Mouse (Mus musculus) lung, postnatal 0 days (tissue): Measurements from ENCODE around the gene Gpr149. TPM values are rescaled to one million over a fixed set of nuclear protein-coding genes. Genes with fewer than 3 reads are reported as not detected.

Experiments
- ATAC-seq: fragments of 200-750 bp; cut with Nextera tagmentation; 2 replicates; pipeline ENCODE4 v1.8.0; 2017; ENCODE audit warnings: moderate library complexity
- DNase-seq: peaks from one replicate; pipeline ENCODE4 v3.0.0-alpha.2; 2016; ENCODE audit warnings: low spot score
- H3K27ac ChIP-seq: fragments of 300-500 bp; sonication (generic); 2 replicates; pipeline ENCODE4 v1.5.1; 2014; ENCODE audit warnings: antibody characterized with exemption, mild to moderate bottlenecking, low read length, mixed read lengths
- H3K27me3 ChIP-seq: fragments of 300-500 bp; sonication (generic); replicated peaks from 2 replicates; pipeline ENCODE4 v1.6.1; 2014; ENCODE audit warnings: low read length, mixed read lengths; ENCODE audit not compliant: insufficient read depth
- H3K36me3 ChIP-seq: fragments of 300-500 bp; sonication (generic); 2 replicates; pipeline ENCODE4 v1.6.1; 2014; ENCODE audit warnings: low read length, mixed read lengths; ENCODE audit not compliant: insufficient read depth
- H3K4me1 ChIP-seq: fragments of 300-500 bp; sonication (generic); 2 replicates; pipeline ENCODE4 v1.6.1; 2014; ENCODE audit warnings: antibody characterized with exemption, low read depth, low read length, mixed read lengths; ENCODE audit not compliant: insufficient read depth
- H3K4me2 ChIP-seq: fragments of 300-500 bp; sonication (generic); replicated peaks from 2 replicates; pipeline ENCODE4 v1.6.1; 2014; ENCODE audit warnings: low read depth, mild to moderate bottlenecking, low read length, moderate library complexity, mixed read lengths
- H3K4me3 ChIP-seq: fragments of 300-500 bp; sonication (generic); 2 replicates; pipeline ENCODE4 v1.5.1; 2014; ENCODE audit warnings: low read depth, low read length
- H3K9ac ChIP-seq: fragments of 300-500 bp; sonication (generic); replicated peaks from 2 replicates; pipeline ENCODE4 v1.6.1; 2014; ENCODE audit warnings: low read depth, mild to moderate bottlenecking
- H3K9me3 ChIP-seq: fragments of 300-500 bp; sonication (generic); 2 replicates; pipeline ENCODE4 v1.6.1; 2016; ENCODE audit warnings: low read length, mixed read lengths
- CTCF ChIP-seq: IDR thresholded peaks from 2 replicates; pipeline ENCODE4 v1.5.1; 2016; ENCODE audit warnings: antibody characterized with exemption, mild to moderate bottlenecking
- EP300 ChIP-seq: IDR thresholded peaks from 2 replicates; pipeline ENCODE4 v1.6.1; 2016; ENCODE audit warnings: antibody characterized with exemption, mild to moderate bottlenecking, control low read depth
- WGBS: fragments of 180-500 bp; shearing (Covaris S2); extraction: QIAGEN DNeasy Blood & Tissue Kit; methylation state at CpG from one replicate; pipeline ENCODE4 v1.1.7; 2014; 5-methylcytosine and 5-hydroxymethylcytosine counted together
- polyA plus RNA-seq: library from polyadenylated mRNA; unstranded; fragments of >200 nt; fragmentation: Nextera tagmentation; extraction: Ambion mirVana; gene quantifications from 2 replicates; pipeline ENCODE4 v1.2.1, GENCODE M21; 2015

Gene Gpr149
- polyA plus RNA-seq, 1 experiment from 2014 or later, result not detected

GRCm38 (mm10) chr3:62602466-62602865 is 2.5 kb downstream of the Gpr149 start:
- no peak overlapping the region for H3K27ac ChIP-seq
- H3K4me2 ChIP-seq, result no peak overlapping the region
- H3K9me3 ChIP-seq, result no peaks in the 10 kb centered on the region
- H3K27me3 ChIP-seq, result no peaks in the 10 kb centered on the region
- ATAC-seq, result no peak
- no peaks in the 10 kb centered on the region for H3K4me1 ChIP-seq
- no peak for TF ChIP-seq EP300
- TF ChIP-seq CTCF, result no peak
- no peaks in the 10 kb centered on the region for H3K36me3 ChIP-seq
- no peak overlapping the region for H3K9ac ChIP-seq
- no peak for DNase-seq
- 71% methylated on average over 9 of the region's 9 CpGs for WGBS
- H3K4me3 ChIP-seq, result no peak overlapping the region

- Histone ChIP-seq H3K4me2 (no peak overlapping the region), H3K27ac (no peak overlapping the region), H3K4me3 (no peak overlapping the region), H3K27me3 (no peaks in the 10 kb centered on the region), H3K4me1 (no peaks in the 10 kb centered on the region), H3K9me3 (no peaks in the 10 kb centered on the region), H3K36me3 (no peaks in the 10 kb centered on the region), H3K9ac (no peak overlapping the region)
- ATAC-seq, result no peak
- DNase-seq, result no peak
- TF ChIP-seq CTCF (no peak), EP300 (no peak)
- WGBS, result 22% methylated on average over 7 of the region's 7 CpGs
Observed at GRCm38 (mm10) chr3:62594842-62595241, 10.1 kb downstream of the Gpr149 start.

- 79% methylated on average over 1 of the region's 1 CpGs for WGBS
- Histone ChIP-seq H3K9ac (no peak overlapping the region), H3K9me3 (no peaks in the 10 kb centered on the region), H3K4me2 (no peak overlapping the region), H3K4me3 (no peak overlapping the region), H3K27me3 (no peaks in the 10 kb centered on the region), H3K36me3 (no peaks in the 10 kb centered on the region), H3K4me1 (no peaks in the 10 kb centered on the region), H3K27ac (no peak overlapping the region)
- DNase-seq, result no peak
- TF ChIP-seq EP300 (no peak), CTCF (no peak)
- ATAC-seq, result no peak
Observed at GRCm38 (mm10) chr3:62585072-62585471, 19.9 kb downstream of the Gpr149 start.

- 56% methylated on average over 5 of the region's 5 CpGs for WGBS
- H3K4me2 ChIP-seq, result no peak overlapping the region
- no peaks in the 10 kb centered on the region for H3K27me3 ChIP-seq
- no peaks in the 10 kb centered on the region for H3K4me1 ChIP-seq
- no peaks in the 10 kb centered on the region for H3K9me3 ChIP-seq
- ATAC-seq (no peak), DNase-seq (no peak)
- TF ChIP-seq EP300, result no peak
- no peak for TF ChIP-seq CTCF
- H3K27ac ChIP-seq, result no peak overlapping the region
- H3K4me3 ChIP-seq, result no peak overlapping the region
- H3K9ac ChIP-seq, result no peak overlapping the region
- H3K36me3 ChIP-seq, result no peaks in the 10 kb centered on the region
Observed at GRCm38 (mm10) chr3:62527593-62527992, 77.3 kb downstream of the Gpr149 start.

GRCm38 (mm10) chr3:62527160-62527559 is 77.8 kb downstream of the Gpr149 start:
- no peak for TF ChIP-seq EP300
- peak; percentile 62 for TF ChIP-seq CTCF
- Histone ChIP-seq H3K27ac (no peak overlapping the region), H3K4me1 (no peaks in the 10 kb centered on the region), H3K9ac (no peak overlapping the region), H3K9me3 (no peaks in the 10 kb centered on the region), H3K4me2 (no peak overlapping the region), H3K36me3 (no peaks in the 10 kb centered on the region), H3K27me3 (no peaks in the 10 kb centered on the region), H3K4me3 (no peak overlapping the region)
- DNase-seq (peak; percentile 17), ATAC-seq (no peak)
- WGBS, result 31% methylated on average over 4 of the region's 4 CpGs

GRCm38 (mm10) chr3:62507206-62507647 is 97.7 kb downstream of the Gpr149 start:
- H3K27ac ChIP-seq, result no peak overlapping the region
- H3K9me3 ChIP-seq, result no peaks in the 10 kb centered on the region
- H3K27me3 ChIP-seq, result no peaks in the 10 kb centered on the region
- TF ChIP-seq EP300 (no peak), CTCF (no peak)
- ATAC-seq (no peak), DNase-seq (no peak)
- H3K4me2 ChIP-seq, result peak overlapping the region; percentile 63
- WGBS, result 37% methylated on average over 5 of the region's 5 CpGs
- H3K36me3 ChIP-seq, result no peaks in the 10 kb centered on the region
- H3K4me3 ChIP-seq, result peak overlapping the region; percentile 98
- peaks cover 6% of the 10 kb centered on the region; the same call in 1 of the 2 replicates for H3K4me1 ChIP-seq
- no peak overlapping the region for H3K9ac ChIP-seq
